Mouse (Mus musculus) CD4-positive, CD25-positive, alpha-beta regulatory T cell, adult 2 months (primary cell): ENCODE data around the gene Pik3r5.

Experiments
- DNase-seq: peaks from one replicate; pipeline ENCODE4 v3.0.0-alpha.2; 2012; ENCODE audit warnings: low read depth, low spot score

Pik3r5 gene

GRCm38 (mm10) chr11:68526441-68526840, 94.5 kb downstream of the Pik3r5 start:
- no peak for DNase-seq

- peak; percentile 29 for DNase-seq
These were observed 99.3 kb downstream of the Pik3r5 start for GRCm38 (mm10) chr11:68531066-68531806.

- no peak for DNase-seq
These were observed 100.1 kb downstream of the Pik3r5 start for GRCm38 (mm10) chr11:68531941-68532535.

- no peak for DNase-seq
These were observed 100.9 kb downstream of the Pik3r5 start for GRCm38 (mm10) chr11:68532773-68533172.

GRCm38 (mm10) chr11:68533971-68534475, 102.1 kb downstream of the Pik3r5 start:
- no peak for DNase-seq

GRCm38 (mm10) chr11:68536026-68536425, 104.1 kb downstream of the Pik3r5 start:
- no peak for DNase-seq

- no peak for DNase-seq
These were observed 104.5 kb downstream of the Pik3r5 start for GRCm38 (mm10) chr11:68536465-68536864.

- DNase-seq: no peak
These were observed 107.7 kb downstream of the Pik3r5 start for GRCm38 (mm10) chr11:68539621-68540020.

- no peak for DNase-seq
These were observed 112.6 kb downstream of the Pik3r5 start for GRCm38 (mm10) chr11:68544554-68544953.

GRCm38 (mm10) chr11:68545172-68545571, 113.3 kb downstream of the Pik3r5 start:
- DNase-seq: no peak

GRCm38 (mm10) chr11:68545682-68546222, 113.8 kb downstream of the Pik3r5 start:
- DNase-seq: no peak
